Mouse (Mus musculus) bone marrow, adult 2 months (tissue): ENCODE results near the gene Orc5. TPM values are rescaled to one million over a fixed set of nuclear protein-coding genes. Genes with fewer than 3 reads are reported as not detected.

ENCODE experiments used
- H3K27ac ChIP-seq: fragments of 200-500 bp; 2 replicates; pipeline ENCODE4 v1.5.1; 2012; ENCODE audit warnings: low read depth, mild to moderate bottlenecking, control low read depth, inconsistent platforms, low read length; ENCODE audit not compliant: control insufficient read depth, poor library complexity, insufficient read depth
- H3K4me1 ChIP-seq: fragments of 200-500 bp; 2 replicates; pipeline ENCODE4 v1.6.1; 2011; ENCODE audit warnings: low read length; ENCODE audit not compliant: control insufficient read depth, insufficient read depth
- H3K4me3 ChIP-seq: fragments of 200-500 bp; replicated peaks from 2 replicates; pipeline ENCODE3; 2011; ENCODE audit warnings: mild to moderate bottlenecking, low read depth, low read length, control low read depth; ENCODE audit not compliant: control insufficient read depth
- CTCF ChIP-seq: fragments of 200-500 bp; IDR thresholded peaks from 2 replicates; pipeline ENCODE4 v1.5.1; 2011; ENCODE audit warnings: low read length, control low read depth; ENCODE audit not compliant: control insufficient read depth, insufficient read depth
- POLR2A ChIP-seq: fragments of 200-500 bp; IDR thresholded peaks from 2 replicates; pipeline ENCODE4 v1.6.1; 2011; ENCODE audit warnings: low read depth, mild to moderate bottlenecking, control low read depth, low read length, borderline replicate concordance; ENCODE audit not compliant: control insufficient read depth
- WGBS: fragments of 180-500 bp; shearing (Covaris S2); methylation state at CpG from one replicate; pipeline ENCODE4 v1.1.7; 2018; 5-methylcytosine and 5-hydroxymethylcytosine counted together
- polyA plus RNA-seq: library from polyadenylated mRNA; stranded (reverse); fragments of >200 nt; gene quantifications from 2 replicates; pipeline ENCODE4 v1.2.4, GENCODE M21; 2011; ENCODE audit warnings: low replicate concordance; ENCODE audit not compliant: missing spikeins, insufficient read depth, insufficient read length

Gene Orc5
- 26.5 and 33.2 TPM in 2 replicates for polyA plus RNA-seq

DNA sequence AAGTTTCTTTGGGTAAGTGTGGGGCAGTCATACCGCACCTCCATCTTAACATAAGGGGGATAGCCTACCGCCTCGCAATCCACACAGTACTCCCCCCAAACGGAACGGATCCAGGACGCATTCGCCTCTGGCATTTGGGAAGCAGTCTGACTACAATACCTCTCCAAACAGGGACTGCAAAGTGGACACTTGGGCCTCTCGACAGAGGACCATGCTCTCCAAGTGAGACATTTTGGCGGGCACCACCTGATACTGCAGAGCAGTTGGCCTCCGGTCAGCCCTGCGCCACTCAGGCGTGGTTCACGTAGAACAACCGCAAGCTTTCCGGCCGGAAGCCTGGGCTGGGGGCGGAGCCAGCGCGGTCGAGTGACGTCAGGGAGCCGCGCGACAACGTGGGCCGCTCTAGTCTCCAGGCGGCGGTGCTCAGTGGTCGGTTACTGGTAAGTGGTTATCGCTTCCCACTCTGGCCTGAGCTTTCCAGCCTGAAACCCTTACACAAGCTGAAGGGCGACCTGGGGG lies at the start of gene Orc5:
Orc5 (minus strand) TSS at position 397 of the 519 bp plus-strand sequence.
- WGBS, result under 1% methylated on average over 31 of the region's 31 CpGs
- Histone ChIP-seq H3K27ac (peak within 1 kb of the TSS; percentile 66), H3K4me1 (peaks cover 1% of the 10 kb centered on the region), H3K4me3 (peak within 1 kb of the TSS; percentile 92)
- TF ChIP-seq CTCF (no peak), POLR2A (peak; percentile 96)

DNA sequence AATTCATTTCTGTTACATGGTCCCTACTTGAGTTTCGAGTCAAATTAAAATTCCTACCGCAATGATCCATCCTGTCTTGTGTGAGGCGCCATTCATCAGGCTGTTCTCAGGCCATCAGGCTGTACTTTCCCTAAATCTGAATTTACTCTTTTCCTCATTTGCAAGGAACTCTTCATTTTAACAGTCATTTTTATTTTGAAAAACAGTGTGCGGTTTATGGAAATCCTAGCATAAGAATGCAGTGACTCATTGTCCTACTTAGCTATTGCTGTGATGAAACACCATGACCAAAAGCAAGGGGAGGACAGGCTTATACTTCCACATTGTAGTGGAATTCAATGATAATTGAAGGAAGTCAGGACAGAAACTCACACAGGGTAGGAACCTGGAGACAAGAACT lies 46.8 kb upstream of the Orc5 start:
- Histone ChIP-seq H3K4me1 (no peaks in the 10 kb centered on the region), H3K27ac (no peak overlapping the region), H3K4me3 (no peak overlapping the region)
- TF ChIP-seq CTCF (no peak), POLR2A (no peak)
- 88% methylated on average over 4 of the region's 4 CpGs for WGBS

GRCm38 (mm10) chr5:22589370-22589966 lies 39.2 kb upstream of the Orc5 start:
- H3K4me3 ChIP-seq, result no peak overlapping the region
- 60% methylated on average over 1 of the region's 1 CpGs for WGBS
- H3K27ac ChIP-seq, result no peak overlapping the region
- no peak for TF ChIP-seq POLR2A
- TF ChIP-seq CTCF, result no peak
- H3K4me1 ChIP-seq, result no peaks in the 10 kb centered on the region

DNA sequence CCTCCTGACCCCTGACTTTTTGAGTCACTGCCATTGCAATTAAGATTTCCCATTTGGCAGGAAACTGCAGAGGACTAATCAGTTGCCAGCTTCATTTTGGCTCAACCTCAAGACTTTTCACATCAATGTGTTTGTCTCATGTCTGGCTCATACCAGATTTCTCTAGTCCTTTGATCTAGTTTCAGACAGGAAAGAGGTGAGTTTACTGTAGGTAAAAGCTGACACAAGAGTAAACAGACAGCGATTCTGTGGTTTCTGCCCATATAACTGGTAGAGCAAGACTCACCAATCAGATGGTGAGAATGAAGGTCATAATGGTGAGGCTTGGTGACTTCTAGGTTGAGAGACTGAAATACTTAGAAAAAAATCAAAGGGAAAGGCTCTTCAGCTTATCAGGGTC lies 37.3 kb upstream of the Orc5 start:
- no peak overlapping the region for H3K27ac ChIP-seq
- no peak overlapping the region for H3K4me3 ChIP-seq
- no peak for TF ChIP-seq POLR2A
- no peak for TF ChIP-seq CTCF
- 65% methylated on average over 1 of the region's 1 CpGs for WGBS
- H3K4me1 ChIP-seq, result no peaks in the 10 kb centered on the region

DNA sequence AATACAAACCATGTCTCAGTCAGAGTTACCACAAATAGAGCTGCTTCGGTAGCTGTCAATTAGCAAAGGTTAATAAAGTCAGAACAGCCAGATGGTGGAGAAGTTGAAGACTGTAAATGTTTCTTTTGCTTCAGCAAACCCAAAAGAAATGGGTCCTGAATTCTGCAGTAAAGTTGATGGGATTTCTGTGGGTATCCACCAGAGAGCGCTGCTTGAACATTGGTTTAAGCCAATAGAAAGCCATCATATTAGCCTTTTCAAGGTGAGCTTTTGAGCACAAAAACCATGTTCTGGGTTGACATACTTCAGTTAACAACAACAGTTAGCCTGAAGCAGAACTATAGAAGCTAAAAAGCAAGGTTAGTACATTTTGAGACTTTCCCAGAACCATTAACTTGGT lies 34.3 kb upstream of the Orc5 start:
- H3K27ac ChIP-seq, result no peak overlapping the region
- 75% methylated on average over 2 of the region's 2 CpGs for WGBS
- H3K4me1 ChIP-seq, result no peaks in the 10 kb centered on the region
- TF ChIP-seq CTCF (no peak), POLR2A (no peak)
- no peak overlapping the region for H3K4me3 ChIP-seq

- TF ChIP-seq POLR2A, result no peak
- TF ChIP-seq CTCF, result no peak
- H3K4me3 ChIP-seq, result no peak overlapping the region
- no peak overlapping the region for H3K27ac ChIP-seq
- H3K4me1 ChIP-seq, result no peaks in the 10 kb centered on the region
- 83% methylated on average over 3 of the region's 3 CpGs for WGBS
Observed at GRCm38 (mm10) chr5:22578011-22578410, 27.8 kb upstream of the Orc5 start.

GRCm38 (mm10) chr5:22574751-22575150 lies 24.5 kb upstream of the Orc5 start:
- Histone ChIP-seq H3K27ac (no peak overlapping the region), H3K4me1 (no peaks in the 10 kb centered on the region), H3K4me3 (no peak overlapping the region)
- WGBS, result 58% methylated on average over 3 of the region's 3 CpGs
- TF ChIP-seq POLR2A (no peak), CTCF (no peak)

GRCm38 (mm10) chr5:22574161-22574560 lies 23.9 kb upstream of the Orc5 start:
- no peak for TF ChIP-seq CTCF
- TF ChIP-seq POLR2A, result no peak
- Histone ChIP-seq H3K4me1 (no peaks in the 10 kb centered on the region), H3K4me3 (no peak overlapping the region), H3K27ac (no peak overlapping the region)
- 61% methylated on average over 1 of the region's 1 CpGs for WGBS
